14 mouse cellular contexts compared by ENCODE assay signal in genomic region chr4:13467887-13468286, GRCm38 (mm10).
"Had no signal": no experiment of that assay in that cellular context is flagged by ENCODE, and none has a peak within 500 bp of the region (broad histone marks: within the 10 kb centered on the region; RNA-seq: fewer than 3 reads in every experiment).

No protein-coding gene starts in this region.

- H3K4me2 ChIP-seq: liver, embryonic 13.5 days; lung, embryonic 15.5 days; midbrain, embryonic 12.5 days; neural tube, embryonic 13.5 days had no signal

- H3K9me3 ChIP-seq: liver, embryonic 13.5 days; lung, embryonic 15.5 days; midbrain, embryonic 12.5 days; neural tube, embryonic 13.5 days had no signal

- H3K4me3 ChIP-seq: left cerebral cortex, adult 2 months; liver, embryonic 13.5 days; lung, embryonic 15.5 days; midbrain, embryonic 12.5 days; neural tube, embryonic 13.5 days had no signal

- H3K9ac ChIP-seq: liver, embryonic 13.5 days; liver, postnatal 0 days; lung, embryonic 15.5 days; midbrain, embryonic 12.5 days; neural tube, embryonic 13.5 days had no signal

- H3K4me1 ChIP-seq: liver, embryonic 13.5 days; lung, embryonic 15.5 days had no signal

- H3K27me3 ChIP-seq: liver, embryonic 13.5 days; lung, embryonic 15.5 days; midbrain, embryonic 12.5 days; neural tube, embryonic 13.5 days had no signal

- H3K27ac ChIP-seq: kidney, postnatal 0 days; left cerebral cortex, adult 2 months; liver, embryonic 13.5 days; lung, embryonic 15.5 days; midbrain, embryonic 12.5 days; neural tube, embryonic 13.5 days; stomach, postnatal 0 days had no signal

- ATAC-seq: liver, postnatal 0 days; midbrain, embryonic 16.5 days had no signal

- H3K36me3 ChIP-seq: liver, embryonic 13.5 days; lung, embryonic 15.5 days; midbrain, embryonic 12.5 days; neural tube, embryonic 13.5 days had no signal

- DNase-seq: kidney, adult 9 months; kidney, postnatal 36 days; liver; liver, embryonic 13.5 days; liver, postnatal 0 days; right cerebral cortex, postnatal 25 days; thymus, postnatal 4 days had no signal
